Mouse (Mus musculus): ENCODE measurements around the gene Tiam1.

GRCm38 (mm10) chr16:89822882-89823281 lies 320.7 kb downstream of the Tiam1 start:
- TF ChIP-seq GATA1 (IDR thresholded peaks at IDR 0.05; ENCODE audit: borderline replicate concordance, low read length) (no peak), FLI1 (IDR thresholded peaks at IDR 0.05; ENCODE audit: low read length) (no peak)

Measured in megakaryocyte, embryonic 14.5 days (primary cell).